Mouse (Mus musculus) olfactory bulb, adult 2 months (tissue): ENCODE results near the gene Gm10282.

Source experiments
- CTCF ChIP-seq: fragments of 200-500 bp; IDR thresholded peaks from 2 replicates; pipeline ENCODE4 v1.5.1; 2012; ENCODE audit warnings: low read depth, mild to moderate bottlenecking, low read length, moderate library complexity; ENCODE audit not compliant: insufficient read depth
- POLR2A ChIP-seq: fragments of 200-500 bp; IDR thresholded peaks from 2 replicates; pipeline ENCODE4 v1.6.1; 2012; ENCODE audit warnings: mild to moderate bottlenecking, low read depth, low read length, moderate library complexity; ENCODE audit not compliant: insufficient read depth

DNA sequence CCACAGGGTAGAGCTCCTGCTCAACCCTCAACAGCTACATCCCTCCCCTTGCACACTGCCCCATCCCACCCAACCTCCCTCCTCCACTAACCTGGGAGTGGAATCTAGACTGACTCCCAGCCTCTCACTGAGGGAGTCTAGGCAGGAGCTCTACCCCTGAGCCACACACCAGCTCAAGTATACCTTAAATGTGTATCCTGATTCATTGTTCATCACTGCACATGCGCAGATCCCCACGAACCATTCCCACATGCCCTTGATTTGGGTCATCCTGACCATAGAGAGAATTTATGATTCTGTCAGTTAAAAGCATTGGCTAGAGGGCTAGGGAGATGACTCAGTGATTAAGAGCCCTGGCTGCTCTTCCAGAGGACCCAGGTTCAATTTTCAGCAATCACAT lies 42.3 kb downstream of the Gm10282 start:
- TF ChIP-seq CTCF (no peak), POLR2A (no peak)
